Mouse (Mus musculus) heart, embryonic 12.5 days (tissue): ENCODE data around the gene Tspan9. TPM values are rescaled to one million over a fixed set of nuclear protein-coding genes. Genes with fewer than 3 reads are reported as not detected.
A peak's percentile ranks its signal among the peaks of the same experiment; 100 is the strongest.

Source experiments
- ATAC-seq: fragments of 200-750 bp; cut with Nextera tagmentation; 2 replicates; pipeline ENCODE4 v1.8.0; 2017; ENCODE audit warnings: moderate TSS enrichment, moderate library complexity; ENCODE audit not compliant: insufficient number of reproducible peaks, low FRiP score
- H3K27ac ChIP-seq: fragments of 300-500 bp; sonication (generic); 2 replicates; pipeline ENCODE4 v1.5.1; 2016; ENCODE audit warnings: mild to moderate bottlenecking, moderate library complexity; ENCODE audit not compliant: poor library complexity, severe bottlenecking
- H3K27me3 ChIP-seq: fragments of 300-500 bp; sonication (generic); replicated peaks from 2 replicates; pipeline ENCODE4 v1.6.1; 2016; ENCODE audit warnings: mild to moderate bottlenecking, moderate library complexity
- H3K36me3 ChIP-seq: fragments of 300-500 bp; sonication (generic); 2 replicates; pipeline ENCODE4 v1.6.1; 2016; ENCODE audit warnings: mild to moderate bottlenecking, moderate library complexity
- H3K4me1 ChIP-seq: fragments of 300-500 bp; sonication (generic); replicated peaks from 2 replicates; pipeline ENCODE4 v1.6.1; 2016; ENCODE audit warnings: mild to moderate bottlenecking
- H3K4me2 ChIP-seq: fragments of 300-500 bp; sonication (generic); 2 replicates; pipeline ENCODE4 v1.6.1; 2016; ENCODE audit warnings: mild to moderate bottlenecking, moderate library complexity
- H3K4me3 ChIP-seq: fragments of 300-500 bp; sonication (generic); 2 replicates; pipeline ENCODE4 v1.5.1; 2016; ENCODE audit warnings: mild to moderate bottlenecking
- H3K9ac ChIP-seq: fragments of 300-500 bp; sonication (generic); 2 replicates; pipeline ENCODE4 v1.6.1; 2016; ENCODE audit warnings: mild to moderate bottlenecking, moderate library complexity
- H3K9me3 ChIP-seq: fragments of 300-500 bp; sonication (generic); replicated peaks from 2 replicates; pipeline ENCODE4 v1.6.1; 2016; ENCODE audit warnings: mild to moderate bottlenecking, moderate library complexity
- WGBS: fragments of 180-500 bp; shearing (Covaris S2); methylation state at CpG from one replicate; pipeline ENCODE4 v1.1.7; 2016; 5-methylcytosine and 5-hydroxymethylcytosine counted together
- polyA plus RNA-seq: library from polyadenylated mRNA; unstranded; fragments of >200 nt; fragmentation: Nextera tagmentation; extraction: Ambion mirVana; gene quantifications from 2 replicates; pipeline ENCODE4 v1.2.1, GENCODE M21; 2016

Gene Tspan9
- polyA plus RNA-seq, 1 experiment from 2014 or later, result 172 TPM

DNA sequence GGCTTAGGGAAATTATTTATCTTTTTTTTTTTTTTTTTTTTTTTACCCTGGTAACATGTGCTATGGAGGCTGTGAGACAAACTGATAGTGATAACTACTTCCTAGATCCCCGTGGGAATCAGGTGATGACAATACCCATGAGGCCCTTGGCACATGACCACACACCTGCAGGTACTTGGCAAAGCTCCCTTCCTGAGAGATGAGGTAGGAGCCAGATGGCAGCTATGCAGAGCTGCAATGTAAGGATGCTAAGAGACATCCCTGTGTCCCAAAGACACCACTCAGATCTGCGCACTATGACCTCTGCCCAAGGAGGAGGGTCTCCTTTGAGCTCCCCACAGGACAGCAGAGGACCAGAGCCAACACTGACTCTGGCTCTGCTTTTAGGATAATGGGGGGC lies 144.3 kb downstream of the Tspan9 start:
- Histone ChIP-seq H3K27ac (no peak overlapping the region), H3K4me3 (no peak overlapping the region), H3K36me3 (peaks cover 15% of the 10 kb centered on the region), H3K27me3 (no peaks in the 10 kb centered on the region), H3K4me1 (peaks cover 51% of the 10 kb centered on the region), H3K4me2 (no peak overlapping the region), H3K9ac (no peak overlapping the region), H3K9me3 (no peaks in the 10 kb centered on the region)
- ATAC-seq, result no peak
- 88% methylated on average over 2 of the region's 2 CpGs for WGBS

DNA sequence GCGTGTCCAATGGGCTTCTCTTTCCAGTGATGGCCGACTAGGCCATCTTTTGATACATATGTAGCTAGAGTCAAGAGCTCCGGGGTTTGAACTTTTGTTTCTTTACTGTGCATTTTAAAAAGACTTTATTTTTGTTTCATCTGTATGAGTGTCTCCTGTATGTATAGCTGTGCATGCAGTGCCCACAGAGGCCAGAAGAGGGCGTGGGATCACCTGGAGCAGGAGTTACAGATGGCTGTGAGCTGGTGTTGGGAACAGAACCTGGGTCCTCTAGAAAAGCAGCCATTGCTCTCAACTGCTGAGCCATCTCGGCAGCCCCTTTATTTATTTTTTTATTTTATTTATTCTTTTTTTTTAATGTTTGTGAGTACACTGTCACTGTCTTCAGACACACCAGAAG lies 146.5 kb downstream of the Tspan9 start:
- Histone ChIP-seq H3K4me3 (no peak overlapping the region), H3K27ac (no peak overlapping the region), H3K9ac (no peak overlapping the region), H3K4me2 (no peak overlapping the region), H3K4me1 (peaks cover 49% of the 10 kb centered on the region), H3K9me3 (no peaks in the 10 kb centered on the region), H3K36me3 (peaks cover 15% of the 10 kb centered on the region), H3K27me3 (no peaks in the 10 kb centered on the region)
- 83% methylated on average over 5 of the region's 5 CpGs for WGBS
- ATAC-seq, result no peak

DNA sequence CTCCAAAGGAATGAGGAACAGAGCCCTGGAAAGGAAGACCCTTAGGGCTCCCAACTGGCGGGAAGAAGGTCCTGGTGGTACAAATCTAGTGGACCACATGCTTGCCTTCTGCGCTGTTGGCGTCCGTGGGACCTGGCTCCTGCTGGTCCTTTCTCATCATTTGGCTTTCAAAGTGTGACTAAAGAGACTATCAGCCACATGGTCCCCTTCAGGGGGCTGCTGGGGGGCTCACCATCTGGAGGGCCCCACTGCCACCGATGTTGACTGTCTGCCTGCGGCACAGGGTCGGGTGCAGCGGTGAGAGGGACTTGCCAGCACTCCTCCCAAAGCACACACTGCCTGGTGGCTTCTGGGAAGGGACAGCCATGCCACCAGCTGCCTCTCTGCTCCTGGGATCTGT lies 150.4 kb downstream of the Tspan9 start:
- Histone ChIP-seq H3K4me1 (peaks cover 73% of the 10 kb centered on the region), H3K4me2 (no peak overlapping the region)

DNA sequence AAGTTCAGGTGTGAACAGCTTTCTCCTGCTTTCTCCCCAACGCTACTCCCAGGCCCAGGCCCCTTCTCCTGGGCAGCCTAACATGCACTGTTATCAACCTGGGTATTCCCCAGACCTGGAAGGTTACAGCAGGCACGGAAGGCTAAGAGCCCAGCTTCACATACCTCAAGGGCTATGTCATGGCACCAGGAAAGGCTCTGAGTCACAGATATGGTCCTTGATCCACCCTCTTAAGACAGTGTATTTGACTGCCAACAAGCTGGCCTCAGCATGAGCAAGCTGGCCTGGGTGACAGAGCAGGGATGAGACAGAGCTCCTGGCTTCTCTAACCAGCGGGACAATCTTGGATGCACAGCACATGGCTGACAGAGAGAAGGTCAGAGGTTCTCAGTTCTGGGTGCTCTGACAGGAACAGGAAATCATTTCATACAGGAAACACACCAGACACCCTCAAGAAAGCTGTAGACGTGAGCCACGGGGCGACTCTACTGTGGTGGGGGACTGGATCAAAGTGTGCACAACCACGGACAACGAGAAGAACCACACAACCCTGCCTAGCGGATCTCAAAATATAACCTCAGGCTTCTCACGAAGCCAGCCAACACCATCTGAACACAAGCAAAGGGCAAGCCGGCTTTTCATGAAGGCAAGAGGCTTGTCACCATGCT lies 151.8 kb downstream of the Tspan9 start:
- H3K4me2 ChIP-seq, result peak overlapping the region; percentile 52
- peak; percentile 71 for ATAC-seq

More for the DNA sequence above, 150.4 kb downstream of the Tspan9 start:
- H3K9me3 ChIP-seq, result no peaks in the 10 kb centered on the region
- H3K4me3 ChIP-seq, result no peak overlapping the region
- H3K9ac ChIP-seq, result no peak overlapping the region
- H3K36me3 ChIP-seq, result peaks cover 10% of the 10 kb centered on the region
- 0 out of 2 replicates have a peak overlapping the region, but pooled peaks have one; percentile 97 for H3K27ac ChIP-seq
- H3K27me3 ChIP-seq, result no peaks in the 10 kb centered on the region
- no peak for ATAC-seq
- WGBS, result 88% methylated on average over 8 of the region's 8 CpGs

DNA sequence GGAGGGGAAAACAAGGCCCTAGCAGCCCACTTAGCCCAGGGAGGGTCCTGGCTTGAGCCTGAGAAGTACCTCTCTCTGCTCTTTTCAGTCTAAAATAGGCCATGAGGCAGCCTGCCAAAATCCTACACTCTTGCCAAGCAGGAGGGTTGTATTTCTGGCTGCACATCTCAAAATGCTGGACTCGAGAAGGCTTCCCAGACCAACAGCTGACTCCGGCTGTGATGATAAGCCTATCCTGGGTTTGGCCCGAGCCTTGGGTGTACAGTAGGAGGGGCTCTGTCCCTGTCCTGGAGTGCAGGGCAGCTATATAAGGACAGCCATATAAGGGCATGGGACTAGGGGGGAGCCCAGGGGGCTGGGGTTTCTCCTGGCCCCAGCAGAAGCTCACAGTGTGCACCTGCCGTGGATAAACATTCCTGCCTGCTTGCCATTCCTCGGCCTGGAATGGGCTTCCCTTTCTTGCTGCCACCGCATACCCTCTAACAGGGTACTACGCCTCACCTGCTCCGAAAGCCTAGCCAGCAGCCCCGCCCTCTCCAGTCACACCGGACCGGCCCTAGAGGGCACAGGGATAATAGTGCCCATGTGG lies 153.7 kb downstream of the Tspan9 start:
- Histone ChIP-seq H3K27me3 (no peaks in the 10 kb centered on the region), H3K9ac (peak overlapping the region; percentile 60), H3K4me3 (peak overlapping the region; percentile 26), H3K9me3 (no peaks in the 10 kb centered on the region), H3K4me2 (peak overlapping the region; percentile 52), H3K4me1 (peaks cover 97% of the 10 kb centered on the region), H3K27ac (peak overlapping the region; percentile 97), H3K36me3 (no peaks in the 10 kb centered on the region; the same call in 1 of the 2 replicates)
- ATAC-seq, result peak; percentile 78
- WGBS, result 41% methylated on average over 11 of the region's 11 CpGs

More for the DNA sequence above, 151.8 kb downstream of the Tspan9 start:
- Histone ChIP-seq H3K27me3 (no peaks in the 10 kb centered on the region), H3K36me3 (no peaks in the 10 kb centered on the region; the same call in 1 of the 2 replicates), H3K9me3 (no peaks in the 10 kb centered on the region), H3K4me1 (peaks cover 87% of the 10 kb centered on the region), H3K27ac (peak overlapping the region; percentile 97), H3K9ac (peak overlapping the region; percentile 61), H3K4me3 (no peak overlapping the region)
- WGBS, result 52% methylated on average over 11 of the region's 11 CpGs

DNA sequence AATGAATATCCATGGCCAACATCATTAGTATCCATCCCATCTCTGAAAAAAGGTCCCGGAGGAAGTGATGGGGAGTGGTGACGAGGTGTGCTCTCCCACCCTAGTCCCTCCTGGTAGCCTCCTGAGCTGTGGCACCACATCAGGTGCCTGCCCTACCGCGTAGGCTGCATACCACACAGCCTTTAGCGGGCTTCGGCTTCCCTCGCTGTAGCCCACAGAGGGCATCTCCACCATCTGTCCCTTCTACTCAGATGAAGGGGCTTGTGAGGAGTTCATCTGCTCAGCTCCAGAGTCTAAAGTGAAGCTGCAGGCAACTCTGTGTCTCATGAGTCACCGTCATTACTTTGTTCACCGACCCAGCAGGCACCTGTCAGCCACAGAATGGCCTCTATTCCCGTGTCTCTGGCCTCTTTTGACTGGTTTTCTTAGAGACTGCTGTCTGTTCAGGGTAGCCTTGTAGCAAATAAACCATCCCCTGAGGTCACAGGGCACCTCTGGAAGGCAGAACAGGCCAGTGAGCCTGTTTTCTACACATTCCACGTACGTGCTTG lies 154.4 kb downstream of the Tspan9 start:
- peak overlapping the region; percentile 52; the same call in 1 of the 2 replicates for H3K4me2 ChIP-seq
- peaks cover 91% of the 10 kb centered on the region for H3K4me1 ChIP-seq
- peak overlapping the region; percentile 53 for H3K9ac ChIP-seq
- WGBS, result 83% methylated on average over 12 of the region's 12 CpGs
- H3K27ac ChIP-seq, result peak overlapping the region; percentile 97
- ATAC-seq, result no peak
- no peaks in the 10 kb centered on the region for H3K27me3 ChIP-seq
- no peaks in the 10 kb centered on the region for H3K9me3 ChIP-seq
- H3K4me3 ChIP-seq, result no peak overlapping the region
- H3K36me3 ChIP-seq, result peaks cover 5% of the 10 kb centered on the region; the same call in 1 of the 2 replicates

DNA sequence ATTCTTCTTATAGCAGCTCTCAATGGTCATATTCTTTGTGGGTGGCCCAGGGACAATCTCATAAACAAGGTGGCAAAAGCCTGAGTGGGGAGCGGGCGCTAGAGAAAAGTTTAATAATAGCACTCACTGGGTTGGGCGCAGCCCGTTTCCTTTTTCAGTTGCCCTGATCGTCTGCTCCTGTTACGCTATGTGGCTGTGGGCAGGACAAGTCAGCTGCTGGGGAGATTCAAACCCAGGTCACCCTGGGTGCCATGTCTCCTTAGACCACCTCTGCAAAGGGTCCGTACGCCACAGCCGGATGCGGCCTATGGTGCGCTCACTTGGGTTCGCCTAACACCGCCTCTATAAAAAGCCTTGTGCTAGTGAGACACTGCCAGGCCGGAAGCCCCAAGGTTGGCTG lies 156.0 kb downstream of the Tspan9 start:
- Histone ChIP-seq H3K27ac (peak overlapping the region; percentile 89), H3K9ac (no peak overlapping the region), H3K4me1 (peaks cover 87% of the 10 kb centered on the region), H3K4me3 (no peak overlapping the region), H3K36me3 (0 out of 2 replicates have a peak, but pooled peaks cover 5% of the 10 kb centered on the region), H3K9me3 (no peaks in the 10 kb centered on the region), H3K4me2 (no peak overlapping the region), H3K27me3 (no peaks in the 10 kb centered on the region)
- 73% methylated on average over 14 of the region's 14 CpGs for WGBS
- ATAC-seq, result no peak

DNA sequence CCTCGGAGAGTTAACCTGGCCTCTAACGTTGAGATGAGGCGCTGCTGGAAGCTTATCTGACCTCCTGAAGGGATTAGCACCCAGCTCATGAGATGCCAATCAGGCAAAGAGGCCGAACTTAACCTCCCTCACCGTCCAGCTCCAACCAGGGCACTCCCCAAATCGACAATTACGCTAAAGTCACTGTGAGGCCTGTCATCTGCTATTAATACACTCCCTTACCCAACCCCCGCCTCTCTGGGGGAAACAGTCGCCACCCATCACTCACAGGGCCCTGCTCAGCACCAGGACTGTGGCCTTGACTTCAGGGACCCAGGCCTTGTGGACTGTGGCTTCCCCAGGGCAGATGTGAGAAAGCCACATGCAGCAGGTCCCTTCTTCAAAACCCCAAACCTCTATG lies 157.0 kb downstream of the Tspan9 start:
- Histone ChIP-seq H3K27me3 (no peaks in the 10 kb centered on the region), H3K9me3 (no peaks in the 10 kb centered on the region), H3K27ac (peak overlapping the region; percentile 89), H3K9ac (peak overlapping the region; percentile 47), H3K4me2 (peak overlapping the region; percentile 26; the same call in 1 of the 2 replicates), H3K36me3 (0 out of 2 replicates have a peak, but pooled peaks cover 5% of the 10 kb centered on the region), H3K4me1 (peaks cover 82% of the 10 kb centered on the region), H3K4me3 (no peak overlapping the region)
- 25% methylated on average over 9 of the region's 9 CpGs for WGBS
- no peak; the same call in 1 of the 2 replicates for ATAC-seq

DNA sequence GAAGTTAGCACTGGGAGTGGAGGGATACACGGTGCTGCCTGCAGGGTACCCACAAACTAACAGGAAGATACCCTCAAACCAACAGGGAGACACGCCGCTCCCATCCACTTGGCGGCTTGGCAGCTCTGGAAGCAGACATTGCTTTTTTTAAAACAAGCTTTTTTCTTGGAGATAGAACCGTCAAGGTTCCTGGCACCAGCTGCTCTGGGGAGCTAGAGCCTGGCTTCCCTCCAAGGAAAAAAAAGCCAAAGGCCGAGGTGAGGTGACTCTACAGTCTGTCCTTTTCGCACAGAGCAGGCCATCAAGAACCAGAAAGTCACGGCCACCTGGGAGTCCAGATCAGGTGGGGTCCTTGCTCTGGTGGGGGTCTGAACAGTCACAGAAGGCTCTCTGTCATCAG lies 162.2 kb downstream of the Tspan9 start:
- Histone ChIP-seq H3K27me3 (no peaks in the 10 kb centered on the region), H3K4me2 (no peak overlapping the region), H3K27ac (0 out of 2 replicates have a peak overlapping the region, but pooled peaks have one; percentile 12), H3K9me3 (no peaks in the 10 kb centered on the region), H3K4me1 (peaks cover 61% of the 10 kb centered on the region), H3K4me3 (no peak overlapping the region), H3K9ac (peak overlapping the region; percentile 24; the same call in 1 of the 2 replicates), H3K36me3 (0 out of 2 replicates have a peak, but pooled peaks cover 5% of the 10 kb centered on the region)
- no peak for ATAC-seq
- WGBS, result 41% methylated on average over 8 of the region's 8 CpGs

DNA sequence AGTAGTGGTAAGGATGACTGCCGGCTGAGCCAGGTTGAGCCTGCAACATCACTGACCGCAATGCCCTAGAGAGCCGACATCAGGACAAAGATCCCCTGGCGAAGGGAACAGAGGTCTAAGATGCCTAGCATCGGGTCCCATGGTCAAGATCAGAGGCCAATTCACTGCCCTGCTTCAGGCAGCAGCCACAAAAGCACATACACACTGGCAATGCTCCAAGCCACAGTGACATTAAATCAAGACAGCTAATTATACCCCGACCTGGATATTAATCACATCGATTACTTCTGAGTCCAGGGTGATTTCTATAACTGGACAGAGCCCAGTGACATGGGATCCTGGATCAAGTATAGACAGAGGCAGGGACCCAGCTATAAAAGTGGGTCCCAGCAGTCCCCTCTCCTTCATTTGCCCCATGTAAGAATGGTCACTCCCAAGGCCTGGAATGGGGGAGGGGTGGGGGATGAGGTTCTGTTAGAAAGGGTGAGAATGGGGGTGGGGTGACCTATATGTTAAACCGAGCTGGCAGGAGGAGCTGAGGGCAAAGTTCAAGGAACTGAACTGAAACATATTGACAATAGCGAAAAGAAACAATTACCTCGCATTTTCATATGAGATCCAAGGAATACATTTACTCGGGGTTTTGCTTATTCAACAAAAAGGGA lies 162.9 kb downstream of the Tspan9 start:
- WGBS, result 74% methylated on average over 11 of the region's 11 CpGs
- no peak overlapping the region for H3K4me3 ChIP-seq
- ATAC-seq, result no peak
- H3K4me1 ChIP-seq, result peaks cover 61% of the 10 kb centered on the region
- 0 out of 2 replicates have a peak overlapping the region, but pooled peaks have one; percentile 12 for H3K27ac ChIP-seq
- no peaks in the 10 kb centered on the region for H3K27me3 ChIP-seq
- H3K4me2 ChIP-seq, result no peak overlapping the region
- 0 out of 2 replicates have a peak, but pooled peaks cover 5% of the 10 kb centered on the region for H3K36me3 ChIP-seq
- no peaks in the 10 kb centered on the region for H3K9me3 ChIP-seq
- no peak overlapping the region for H3K9ac ChIP-seq

DNA sequence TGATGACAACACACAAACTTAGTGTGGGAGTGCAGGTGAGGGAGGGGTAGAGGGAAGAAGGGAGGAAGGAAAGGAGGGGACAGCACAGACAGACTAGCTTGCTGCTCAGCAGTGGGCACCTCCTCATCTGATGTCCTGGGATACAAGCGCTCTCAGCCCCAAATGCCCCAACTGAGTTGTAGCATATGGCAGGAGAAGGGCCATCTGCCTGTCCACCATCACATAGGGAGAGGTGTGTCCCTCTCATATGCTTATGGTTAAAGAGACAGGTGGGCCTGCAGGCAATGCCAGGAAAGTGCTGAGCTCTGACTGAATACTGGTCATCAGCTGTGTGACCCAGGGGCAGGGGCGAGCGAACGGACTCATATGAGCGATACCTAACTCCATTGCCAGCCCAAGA lies 163.6 kb downstream of the Tspan9 start:
- H3K4me2 ChIP-seq, result no peak overlapping the region
- ATAC-seq, result no peak
- no peaks in the 10 kb centered on the region for H3K9me3 ChIP-seq
- H3K27me3 ChIP-seq, result no peaks in the 10 kb centered on the region
- no peak overlapping the region for H3K4me3 ChIP-seq
- H3K36me3 ChIP-seq, result 0 out of 2 replicates have a peak, but pooled peaks cover 5% of the 10 kb centered on the region
- 97% methylated on average over 5 of the region's 5 CpGs for WGBS
- no peak overlapping the region for H3K27ac ChIP-seq
- H3K9ac ChIP-seq, result 0 out of 2 replicates have a peak overlapping the region, but pooled peaks have one; percentile 5
- H3K4me1 ChIP-seq, result peaks cover 61% of the 10 kb centered on the region
